Mouse (Mus musculus): ENCODE results near the gene Aim2. TPM values are rescaled to one million over a fixed set of nuclear protein-coding genes. Genes with fewer than 3 reads are reported as not detected.
A peak's percentile ranks its signal among the peaks of the same experiment; 100 is the strongest.
"Not testable (repeated sequence)": the region's sequence is repeated elsewhere in the genome, so short reads cannot be mapped to it uniquely, and the experiment has no call there.

The Aim2 gene
- polyA plus RNA-seq (2014; fragmentation: Nextera tagmentation; extraction: Ambion mirVana): 2.2 and 2.5 TPM in 2 replicates

DNA sequence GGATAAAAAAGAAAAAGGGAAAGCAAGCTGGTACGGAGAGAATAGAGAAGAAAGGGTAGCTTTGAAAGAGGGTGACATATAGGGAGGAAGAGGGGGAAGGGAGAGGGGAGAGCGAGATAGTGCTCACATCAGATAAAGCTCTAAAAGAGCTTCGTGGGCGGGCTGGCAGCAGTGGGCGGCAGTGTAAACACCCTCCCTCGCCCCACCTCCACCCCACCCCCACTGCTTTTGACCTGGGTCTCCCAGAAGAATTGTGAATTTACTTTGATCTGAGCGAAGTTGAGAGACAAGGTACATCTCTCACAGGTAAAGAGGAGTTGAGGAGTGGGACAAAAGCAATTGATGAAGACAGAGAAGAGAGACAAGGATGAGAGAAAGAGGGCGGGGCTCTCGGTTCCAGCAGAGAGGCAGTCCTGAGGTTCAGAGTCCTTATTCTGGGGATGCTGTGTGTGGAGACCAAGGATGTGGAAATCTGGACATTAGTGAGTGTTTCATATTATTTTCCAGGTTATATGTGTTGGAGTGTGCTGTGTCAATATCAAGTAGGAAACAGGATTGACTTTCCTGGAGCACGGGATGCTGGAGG, at the start of gene Aim2:
Aim2 (plus strand) TSS at position 508 of the 586 bp plus-strand sequence.
- peak within 1 kb of the TSS; percentile 34; the same call in 1 of the 2 replicates for H3K9ac ChIP-seq (ENCODE audit: low read length)
- H3K27me3 ChIP-seq (ENCODE audit: control insufficient read depth, insufficient read depth, low read length): no peaks in the 10 kb centered on the region
- no peak for ATAC-seq (ENCODE audit: insufficient number of reproducible peaks, insufficient read depth, low FRiP score, low read depth)
- no peaks in the 10 kb centered on the region for H3K36me3 ChIP-seq (ENCODE audit: control insufficient read depth, insufficient read depth, low read length)
- H3K4me2 ChIP-seq (ENCODE audit: low read length): peak within 1 kb of the TSS; percentile 66
- peak within 1 kb of the TSS; percentile 26 to 29; a peak in 3 of 4 replicates for H3K4me3 ChIP-seq (ENCODE audit: control insufficient read depth in 1 of 2, insufficient read depth in 1 of 2, low read depth in 1 of 2, low read length in 2 of 2)
- H3K4me1 ChIP-seq (ENCODE audit: control insufficient read depth in 2 of 2, insufficient read depth in 2 of 2, low read length in 2 of 2): peaks cover 8 to 11% of the 10 kb centered on the region in 2 experiments
- H3K9me3 ChIP-seq (ENCODE audit: control insufficient read depth, low read length): no peaks in the 10 kb centered on the region
- no peak within 1 kb of the TSS for H3K27ac ChIP-seq (replicated peaks in 1 of 2; ENCODE audit: control insufficient read depth in 1 of 2, insufficient read depth in 1 of 2, low read depth in 2 of 2, low read length in 2 of 2)
- WGBS: 10% methylated on average over 10 of the region's 10 CpGs

- H3K4me2 ChIP-seq (ENCODE audit: low read length); H3K36me3 ChIP-seq (ENCODE audit: control insufficient read depth, insufficient read depth, low read length); H3K27ac ChIP-seq (replicated peaks in 1 of 2; ENCODE audit: control insufficient read depth in 1 of 2, insufficient read depth in 1 of 2, low read depth in 2 of 2, low read length in 2 of 2); H3K27me3 ChIP-seq (ENCODE audit: control insufficient read depth, insufficient read depth, low read length); H3K9ac ChIP-seq (ENCODE audit: low read length); H3K4me1 ChIP-seq (ENCODE audit: control insufficient read depth in 2 of 2, insufficient read depth in 2 of 2, low read length in 2 of 2); H3K9me3 ChIP-seq (ENCODE audit: control insufficient read depth, low read length); ATAC-seq (ENCODE audit: insufficient number of reproducible peaks, insufficient read depth, low FRiP score, low read depth); H3K4me3 ChIP-seq (ENCODE audit: control insufficient read depth in 1 of 2, insufficient read depth in 1 of 2, low read depth in 1 of 2, low read length in 2 of 2): not testable (repeated sequence)
- 40% methylated on average over 3 of the region's 3 CpGs for WGBS
Measured at GRCm38 (mm10) chr1:173302795-173303194, 47.9 kb upstream of the Aim2 start.

GRCm38 (mm10) chr1:173313535-173314050, 37.1 kb upstream of the Aim2 start:
- ATAC-seq (ENCODE audit: insufficient number of reproducible peaks, insufficient read depth, low FRiP score, low read depth); H3K27me3 ChIP-seq (ENCODE audit: control insufficient read depth, insufficient read depth, low read length); H3K9me3 ChIP-seq (ENCODE audit: control insufficient read depth, low read length); H3K36me3 ChIP-seq (ENCODE audit: control insufficient read depth, insufficient read depth, low read length); H3K4me1 ChIP-seq (ENCODE audit: control insufficient read depth in 2 of 2, insufficient read depth in 2 of 2, low read length in 2 of 2); H3K4me3 ChIP-seq (ENCODE audit: control insufficient read depth in 1 of 2, insufficient read depth in 1 of 2, low read depth in 1 of 2, low read length in 2 of 2); H3K9ac ChIP-seq (ENCODE audit: low read length); H3K27ac ChIP-seq (replicated peaks in 1 of 2; ENCODE audit: control insufficient read depth in 1 of 2, insufficient read depth in 1 of 2, low read depth in 2 of 2, low read length in 2 of 2); H3K4me2 ChIP-seq (ENCODE audit: low read length): not testable (repeated sequence)
- 61% methylated on average over 7 of the region's 7 CpGs for WGBS

GRCm38 (mm10) chr1:173315725-173316124, 35.0 kb upstream of the Aim2 start:
- no peaks in the 10 kb centered on the region for H3K27me3 ChIP-seq (ENCODE audit: control insufficient read depth, insufficient read depth, low read length)
- H3K4me2 ChIP-seq (ENCODE audit: low read length): no peak overlapping the region
- no peak for ATAC-seq (ENCODE audit: insufficient number of reproducible peaks, insufficient read depth, low FRiP score, low read depth)
- H3K27ac ChIP-seq (replicated peaks in 1 of 2; ENCODE audit: control insufficient read depth in 1 of 2, insufficient read depth in 1 of 2, low read depth in 2 of 2, low read length in 2 of 2): no peak overlapping the region
- H3K4me3 ChIP-seq (ENCODE audit: control insufficient read depth in 1 of 2, insufficient read depth in 1 of 2, low read depth in 1 of 2, low read length in 2 of 2): no peak overlapping the region
- H3K36me3 ChIP-seq (ENCODE audit: control insufficient read depth, insufficient read depth, low read length): no peaks in the 10 kb centered on the region
- no peak overlapping the region for H3K9ac ChIP-seq (ENCODE audit: low read length)
- 78% methylated on average over 3 of the region's 3 CpGs for WGBS
- no peaks in the 10 kb centered on the region for H3K9me3 ChIP-seq (ENCODE audit: control insufficient read depth, low read length)
- no peaks in the 10 kb centered on the region for H3K4me1 ChIP-seq (ENCODE audit: control insufficient read depth in 2 of 2, insufficient read depth in 2 of 2, low read length in 2 of 2)

DNA sequence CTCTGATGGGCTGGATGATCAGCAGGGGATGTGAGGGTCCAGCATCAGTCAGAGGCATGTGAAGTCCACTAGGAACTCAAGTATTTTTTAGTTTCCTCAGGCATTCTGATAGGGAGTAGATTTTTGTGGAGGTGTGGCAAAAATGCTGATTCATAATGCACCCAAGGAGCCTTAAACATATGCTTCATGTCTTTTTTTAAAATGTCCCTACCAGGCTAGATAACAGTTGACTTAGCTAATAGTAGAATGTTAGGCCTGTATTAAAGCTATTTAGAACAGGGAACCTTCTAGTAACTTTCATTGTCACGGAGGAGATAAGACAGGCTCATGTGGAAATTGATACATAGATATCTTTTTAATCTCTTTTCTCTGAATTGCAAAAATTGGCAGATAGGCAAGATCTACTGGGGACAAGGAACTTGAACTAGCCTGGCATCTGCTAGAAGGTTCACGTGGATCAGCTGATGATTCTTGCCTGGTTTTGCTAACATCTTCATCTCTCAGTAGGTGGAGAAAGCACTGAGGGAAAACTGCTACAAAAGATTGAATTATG, 32.7 kb upstream of the Aim2 start:
- Histone ChIP-seq H3K4me1 (ENCODE audit: control insufficient read depth in 2 of 2, insufficient read depth in 2 of 2, low read length in 2 of 2) (no peaks in the 10 kb centered on the region), H3K27ac (replicated peaks in 1 of 2; ENCODE audit: control insufficient read depth in 1 of 2, insufficient read depth in 1 of 2, low read depth in 2 of 2, low read length in 2 of 2) (no peak overlapping the region), H3K4me2 (ENCODE audit: low read length) (no peak overlapping the region), H3K27me3 (ENCODE audit: control insufficient read depth, insufficient read depth, low read length) (no peaks in the 10 kb centered on the region), H3K4me3 (ENCODE audit: control insufficient read depth in 1 of 2, insufficient read depth in 1 of 2, low read depth in 1 of 2, low read length in 2 of 2) (no peak overlapping the region), H3K9ac (ENCODE audit: low read length) (no peak overlapping the region), H3K9me3 (ENCODE audit: control insufficient read depth, low read length) (no peaks in the 10 kb centered on the region), H3K36me3 (ENCODE audit: control insufficient read depth, insufficient read depth, low read length) (no peaks in the 10 kb centered on the region)
- 81% methylated on average over 2 of the region's 2 CpGs for WGBS
- ATAC-seq (ENCODE audit: insufficient number of reproducible peaks, insufficient read depth, low FRiP score, low read depth): no peak

DNA sequence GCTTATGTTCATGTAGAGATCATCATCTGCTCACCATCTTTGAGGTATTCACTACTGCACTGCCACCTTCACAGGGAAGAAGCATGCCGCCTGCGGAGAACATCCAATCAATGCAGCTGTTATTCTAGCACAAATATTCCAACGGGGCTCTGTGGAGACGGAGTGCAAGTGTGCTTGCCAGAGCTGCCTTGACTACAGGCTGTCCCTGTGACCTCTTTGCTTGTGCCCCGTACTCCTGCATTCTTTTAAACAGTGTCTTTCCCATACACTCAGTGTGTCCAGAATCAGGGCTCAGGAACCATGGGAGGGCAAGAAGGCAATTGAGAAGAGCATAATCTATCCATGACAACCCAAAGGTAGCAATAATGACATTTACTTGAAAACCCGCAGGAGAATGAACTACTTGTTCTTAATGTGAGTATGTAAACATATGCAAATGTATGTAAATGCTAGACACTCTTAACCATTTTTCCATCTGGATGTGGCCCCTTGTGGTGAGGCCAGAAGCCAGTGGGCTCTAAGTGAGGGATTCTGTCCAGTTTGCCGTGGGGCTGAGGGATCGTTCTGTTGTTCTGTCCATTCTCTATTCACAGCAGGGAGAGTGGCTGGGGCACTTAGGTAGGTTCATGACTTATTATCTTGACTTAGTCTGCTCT, 29.0 kb upstream of the Aim2 start:
- no peak for ATAC-seq (ENCODE audit: insufficient number of reproducible peaks, insufficient read depth, low FRiP score, low read depth)
- Histone ChIP-seq H3K27me3 (ENCODE audit: control insufficient read depth, insufficient read depth, low read length) (no peaks in the 10 kb centered on the region), H3K27ac (replicated peaks in 1 of 2; ENCODE audit: control insufficient read depth in 1 of 2, insufficient read depth in 1 of 2, low read depth in 2 of 2, low read length in 2 of 2) (no peak overlapping the region), H3K9ac (ENCODE audit: low read length) (no peak overlapping the region), H3K36me3 (ENCODE audit: control insufficient read depth, insufficient read depth, low read length) (no peaks in the 10 kb centered on the region), H3K4me1 (ENCODE audit: control insufficient read depth in 2 of 2, insufficient read depth in 2 of 2, low read length in 2 of 2) (no peaks in the 10 kb centered on the region), H3K9me3 (ENCODE audit: control insufficient read depth, low read length) (no peaks in the 10 kb centered on the region), H3K4me2 (ENCODE audit: low read length) (no peak overlapping the region), H3K4me3 (ENCODE audit: control insufficient read depth in 1 of 2, insufficient read depth in 1 of 2, low read depth in 1 of 2, low read length in 2 of 2) (no peak overlapping the region)
- 77% methylated on average over 8 of the region's 8 CpGs for WGBS

GRCm38 (mm10) chr1:173322249-173322627, 28.4 kb upstream of the Aim2 start:
- H3K9me3 ChIP-seq (ENCODE audit: control insufficient read depth, low read length): no peaks in the 10 kb centered on the region
- no peak overlapping the region for H3K9ac ChIP-seq (ENCODE audit: low read length)
- no peaks in the 10 kb centered on the region for H3K4me1 ChIP-seq (ENCODE audit: control insufficient read depth in 2 of 2, insufficient read depth in 2 of 2, low read length in 2 of 2)
- no peak overlapping the region for H3K27ac ChIP-seq (replicated peaks in 1 of 2; ENCODE audit: control insufficient read depth in 1 of 2, insufficient read depth in 1 of 2, low read depth in 2 of 2, low read length in 2 of 2)
- H3K36me3 ChIP-seq (ENCODE audit: control insufficient read depth, insufficient read depth, low read length): no peaks in the 10 kb centered on the region
- no peak overlapping the region for H3K4me2 ChIP-seq (ENCODE audit: low read length)
- WGBS: 62% methylated on average over 6 of the region's 6 CpGs
- H3K27me3 ChIP-seq (ENCODE audit: control insufficient read depth, insufficient read depth, low read length): no peaks in the 10 kb centered on the region
- H3K4me3 ChIP-seq (ENCODE audit: control insufficient read depth in 1 of 2, insufficient read depth in 1 of 2, low read depth in 1 of 2, low read length in 2 of 2): no peak overlapping the region
- ATAC-seq (ENCODE audit: insufficient number of reproducible peaks, insufficient read depth, low FRiP score, low read depth): no peak

Measured in heart, embryonic 14.5 days (tissue).